Mouse (Mus musculus) heart, embryonic 11.5 days (tissue): Measurements from ENCODE around the gene Tbck. TPM values are rescaled to one million over a fixed set of nuclear protein-coding genes. Genes with fewer than 3 reads are reported as not detected.

Source experiments
- ATAC-seq: fragments of 200-750 bp; cut with Nextera tagmentation; replicated peaks from 2 replicates; pipeline ENCODE4 v1.8.0; 2017; ENCODE audit warnings: moderate library complexity; ENCODE audit not compliant: insufficient number of reproducible peaks, low FRiP score, low TSS enrichment
- H3K27ac ChIP-seq: fragments of 300-500 bp; sonication (generic); 2 replicates; pipeline ENCODE4 v1.5.1; 2014; ENCODE audit warnings: mild to moderate bottlenecking, low read depth, low read length
- H3K27me3 ChIP-seq: fragments of 300-500 bp; sonication (generic); 2 replicates; pipeline ENCODE4 v1.6.1; 2014; ENCODE audit warnings: mild to moderate bottlenecking, low read length, mixed read lengths; ENCODE audit not compliant: control insufficient read depth, insufficient read depth
- H3K36me3 ChIP-seq: fragments of 300-500 bp; sonication (generic); 2 replicates; pipeline ENCODE4 v1.6.1; 2014; ENCODE audit warnings: mild to moderate bottlenecking, low read length, moderate library complexity, mixed read lengths; ENCODE audit not compliant: control insufficient read depth, insufficient read depth
- H3K4me1 ChIP-seq: fragments of 300-500 bp; sonication (generic); 2 replicates; pipeline ENCODE4 v1.6.1; 2014; ENCODE audit warnings: low read length; ENCODE audit not compliant: control insufficient read depth, insufficient read depth
- H3K4me2 ChIP-seq: fragments of 300-500 bp; sonication (generic); 2 replicates; pipeline ENCODE4 v1.6.1; 2014; ENCODE audit warnings: mild to moderate bottlenecking, moderate library complexity
- H3K4me3 ChIP-seq: fragments of 300-500 bp; sonication (generic); 2 replicates; pipeline ENCODE4 v1.5.1; 2014; ENCODE audit warnings: low read depth, low read length
- H3K9ac ChIP-seq: fragments of 300-500 bp; sonication (generic); 2 replicates; pipeline ENCODE4 v1.6.1; 2014; ENCODE audit warnings: mild to moderate bottlenecking, low read depth, low read length, moderate library complexity
- H3K9me3 ChIP-seq: fragments of 300-500 bp; sonication (generic); replicated peaks from 2 replicates; pipeline ENCODE4 v1.6.1; 2016; ENCODE audit warnings: low read length; ENCODE audit not compliant: control insufficient read depth
- WGBS: fragments of 180-500 bp; shearing (Covaris S2); extraction: QIAGEN DNeasy Blood & Tissue Kit; methylation state at CpG from one replicate; pipeline ENCODE4 v1.1.7; 2014; ENCODE audit not compliant: insufficient replicate concordance; 5-methylcytosine and 5-hydroxymethylcytosine counted together
- polyA plus RNA-seq: library from polyadenylated mRNA; unstranded; fragments of >200 nt; fragmentation: Nextera tagmentation; extraction: Ambion mirVana; gene quantifications from 2 replicates; pipeline ENCODE4 v1.2.1, GENCODE M21; 2014

Tbck gene
- polyA plus RNA-seq, 1 experiment from 2014 or later: 15.3 TPM

- no peaks in the 10 kb centered on the region for H3K9me3 ChIP-seq
- H3K4me2 ChIP-seq: no peak overlapping the region
- H3K9ac ChIP-seq: no peak overlapping the region
- no peaks in the 10 kb centered on the region for H3K4me1 ChIP-seq
- no peak overlapping the region for H3K4me3 ChIP-seq
- no peaks in the 10 kb centered on the region for H3K27me3 ChIP-seq
- ATAC-seq: no peak
- no peak overlapping the region for H3K27ac ChIP-seq
- no peaks in the 10 kb centered on the region for H3K36me3 ChIP-seq
- WGBS: 91% methylated on average over 7 of the region's 7 CpGs
Measured at GRCm38 (mm10) chr3:132776686-132777085, 92.7 kb downstream of the Tbck start.

GRCm38 (mm10) chr3:132781103-132781502, 97.2 kb downstream of the Tbck start:
- no peak overlapping the region for H3K4me3 ChIP-seq
- no peaks in the 10 kb centered on the region for H3K27me3 ChIP-seq
- no peak for ATAC-seq
- no peaks in the 10 kb centered on the region for H3K9me3 ChIP-seq
- whole genome bisulfite sequencing: 83% methylated on average over 2 of the region's 2 CpGs
- H3K4me2 ChIP-seq: no peak overlapping the region
- no peak overlapping the region for H3K27ac ChIP-seq
- H3K36me3 ChIP-seq: no peaks in the 10 kb centered on the region
- no peak overlapping the region for H3K9ac ChIP-seq
- no peaks in the 10 kb centered on the region for H3K4me1 ChIP-seq

DNA sequence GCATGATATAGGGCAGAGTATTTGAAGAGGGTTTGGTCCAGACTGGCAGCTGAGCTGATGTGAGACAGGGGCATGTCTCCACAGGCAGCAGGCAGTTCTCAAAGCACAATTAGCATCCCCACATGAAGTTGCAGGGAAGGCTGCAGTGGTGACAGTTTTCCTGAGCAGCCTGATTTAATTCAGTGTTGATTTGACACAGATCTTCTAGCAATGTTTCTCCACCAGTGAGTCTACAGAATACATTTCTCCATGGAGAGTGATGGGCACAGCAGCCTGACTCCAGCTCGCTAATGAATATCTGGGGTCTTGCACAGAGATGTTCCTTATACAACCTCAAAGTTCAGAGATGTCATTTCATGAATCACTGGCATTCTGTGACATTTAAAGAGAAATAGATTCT, 99.1 kb downstream of the Tbck start:
- Histone ChIP-seq H3K4me3 (no peak overlapping the region), H3K9me3 (no peaks in the 10 kb centered on the region), H3K27me3 (no peaks in the 10 kb centered on the region), H3K4me2 (no peak overlapping the region), H3K9ac (no peak overlapping the region), H3K36me3 (no peaks in the 10 kb centered on the region), H3K4me1 (no peaks in the 10 kb centered on the region), H3K27ac (no peak overlapping the region)
- WGBS: 91% methylated on average over 1 of the region's 1 CpGs
- ATAC-seq: no peak

GRCm38 (mm10) chr3:132784732-132785131, 100.8 kb downstream of the Tbck start:
- 84% methylated on average over 6 of the region's 6 CpGs for WGBS
- H3K9me3 ChIP-seq: no peaks in the 10 kb centered on the region
- no peaks in the 10 kb centered on the region for H3K4me1 ChIP-seq
- H3K27me3 ChIP-seq: no peaks in the 10 kb centered on the region
- no peak overlapping the region for H3K27ac ChIP-seq
- H3K36me3 ChIP-seq: no peaks in the 10 kb centered on the region
- H3K4me2 ChIP-seq: no peak overlapping the region
- H3K9ac ChIP-seq: no peak overlapping the region
- H3K4me3 ChIP-seq: no peak overlapping the region
- ATAC-seq: no peak

- WGBS: 87% methylated on average over 3 of the region's 3 CpGs
- H3K9ac ChIP-seq: no peak overlapping the region
- no peaks in the 10 kb centered on the region for H3K9me3 ChIP-seq
- H3K27ac ChIP-seq: no peak overlapping the region
- no peak overlapping the region for H3K4me2 ChIP-seq
- H3K36me3 ChIP-seq: no peaks in the 10 kb centered on the region
- H3K4me3 ChIP-seq: no peak overlapping the region
- H3K4me1 ChIP-seq: no peaks in the 10 kb centered on the region
- no peaks in the 10 kb centered on the region for H3K27me3 ChIP-seq
- ATAC-seq: no peak
Measured at GRCm38 (mm10) chr3:132786690-132787089, 102.7 kb downstream of the Tbck start.

DNA sequence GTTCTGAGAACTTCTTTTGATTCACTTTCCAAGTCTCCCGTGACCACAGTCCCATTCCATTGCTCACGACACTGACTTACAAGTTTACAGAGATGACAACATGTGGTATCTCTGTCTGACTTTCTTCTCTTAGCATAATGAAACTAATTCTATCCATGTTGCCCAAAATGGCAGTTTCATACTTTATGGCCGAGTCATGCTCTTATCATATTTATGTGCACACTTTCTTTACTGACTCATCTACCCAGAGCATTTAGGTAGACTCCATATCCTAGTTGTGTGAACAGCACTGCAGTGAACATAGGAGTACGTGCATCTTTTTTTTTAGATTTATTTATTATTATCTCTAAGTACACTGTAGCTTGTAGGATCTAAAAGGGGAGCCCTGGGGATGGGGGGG, 103.8 kb downstream of the Tbck start:
- no peak for ATAC-seq

GRCm38 (mm10) chr3:132791140-132791539, 107.2 kb downstream of the Tbck start:
- Histone ChIP-seq H3K4me2 (no peak overlapping the region), H3K4me3 (no peak overlapping the region), H3K27me3 (no peaks in the 10 kb centered on the region), H3K9ac (no peak overlapping the region), H3K4me1 (no peaks in the 10 kb centered on the region), H3K9me3 (no peaks in the 10 kb centered on the region; the same call in 1 of the 2 replicates), H3K36me3 (peaks cover 2% of the 10 kb centered on the region; the same call in 1 of the 2 replicates), H3K27ac (no peak overlapping the region)
- WGBS: 83% methylated on average over 4 of the region's 4 CpGs
- ATAC-seq: no peak

More for the DNA sequence above, 103.8 kb downstream of the Tbck start:
- H3K27me3 ChIP-seq: no peaks in the 10 kb centered on the region
- H3K4me2 ChIP-seq: no peak overlapping the region
- H3K27ac ChIP-seq: no peak overlapping the region
- no peaks in the 10 kb centered on the region for H3K4me1 ChIP-seq
- H3K9me3 ChIP-seq: no peaks in the 10 kb centered on the region
- WGBS: 87% methylated on average over 4 of the region's 4 CpGs
- no peak overlapping the region for H3K4me3 ChIP-seq
- no peak overlapping the region for H3K9ac ChIP-seq
- H3K36me3 ChIP-seq: no peaks in the 10 kb centered on the region

DNA sequence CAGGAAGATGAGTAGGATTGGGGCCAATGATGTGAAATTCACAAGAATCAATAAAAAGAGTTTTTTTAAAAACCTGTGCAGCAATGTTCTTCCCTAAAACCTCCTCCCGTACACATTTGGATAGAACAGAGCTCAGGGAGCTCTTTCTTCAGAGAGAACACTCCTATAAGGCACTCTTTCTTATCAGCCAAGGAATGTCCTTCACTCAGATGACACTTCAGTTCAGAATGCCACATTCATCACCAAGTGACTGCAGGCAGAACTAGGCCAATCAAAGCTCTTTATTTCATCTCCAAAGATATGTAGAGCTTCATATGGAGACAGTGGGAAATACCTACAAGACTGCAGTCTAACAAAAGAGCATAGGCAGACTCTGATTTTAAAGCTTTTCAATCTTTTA, 116.3 kb downstream of the Tbck start:
- no peaks in the 10 kb centered on the region; the same call in 1 of the 2 replicates for H3K9me3 ChIP-seq
- H3K27me3 ChIP-seq: no peaks in the 10 kb centered on the region
- no peak overlapping the region for H3K4me3 ChIP-seq
- no peak overlapping the region for H3K4me2 ChIP-seq
- H3K4me1 ChIP-seq: peaks cover 5% of the 10 kb centered on the region; the same call in 1 of the 2 replicates
- no peak overlapping the region for H3K27ac ChIP-seq
- 28% methylated on average over 1 of the region's 1 CpGs for WGBS
- H3K36me3 ChIP-seq: peaks cover 4% of the 10 kb centered on the region; the same call in 1 of the 2 replicates
- ATAC-seq: no peak
- no peak overlapping the region for H3K9ac ChIP-seq

DNA sequence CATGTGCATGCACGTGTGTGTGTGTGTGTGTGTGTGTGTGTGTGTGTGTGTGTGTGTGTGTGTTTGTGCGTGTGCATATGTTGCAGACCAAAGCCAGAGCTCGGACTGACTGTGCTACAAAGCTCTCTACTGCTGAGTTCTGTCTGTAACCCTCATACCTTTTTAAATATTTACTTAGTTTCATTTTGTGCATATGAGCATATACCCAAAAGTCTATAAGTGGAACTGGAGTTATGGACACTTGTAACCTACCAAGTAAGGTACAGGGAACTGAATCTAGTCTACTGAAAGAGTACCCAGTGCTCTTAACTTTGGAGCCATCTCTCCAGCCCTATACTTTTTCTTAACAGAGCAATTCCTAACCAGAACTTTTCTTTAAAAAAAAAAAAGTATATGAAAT, 118.0 kb downstream of the Tbck start:
- H3K4me1 ChIP-seq: peaks cover 5% of the 10 kb centered on the region; the same call in 1 of the 2 replicates
- no peaks in the 10 kb centered on the region for H3K9me3 ChIP-seq
- no peak overlapping the region for H3K27ac ChIP-seq
- H3K4me3 ChIP-seq: no peak overlapping the region
- no peaks in the 10 kb centered on the region for H3K36me3 ChIP-seq
- no peak overlapping the region for H3K4me2 ChIP-seq
- ATAC-seq: no peak
- WGBS: 82% methylated on average over 3 of the region's 3 CpGs
- no peak overlapping the region for H3K9ac ChIP-seq
- no peaks in the 10 kb centered on the region for H3K27me3 ChIP-seq
